Comparison of ENCODE assay signal across 22 mouse cellular contexts in genomic region chr10:41962725-41963124, GRCm38 (mm10). TPM values are rescaled to one million over a fixed set of nuclear protein-coding genes. Genes with fewer than 3 reads are reported as not detected.
DNase-seq lines count a peak whose midpoint lies in the region; ATAC-seq and TF ChIP-seq lines count a peak whose summit lies in the region.
"Had no signal": no experiment of that assay in that cellular context is flagged by ENCODE, and none has a peak within 500 bp of the region (broad histone marks: within the 10 kb centered on the region; RNA-seq: fewer than 3 reads in every experiment).

No protein-coding gene starts in this region.

- peaks cover 3% of the 10 kb centered on the region; the same call in 1 of the 2 replicates for H3K4me1 ChIP-seq in hindbrain, embryonic 12.5 days
- no peaks in the 10 kb centered on the region for H3K4me1 ChIP-seq in hindbrain, embryonic 16.5 days (ENCODE audit: control insufficient read depth, insufficient read depth, low read depth, low read length)
- H3K4me1 ChIP-seq in neural tube, embryonic 12.5 days, result peaks cover 3% of the 10 kb centered on the region; the same call in 1 of the 2 replicates
- peaks cover 3% of the 10 kb centered on the region for H3K4me1 ChIP-seq in forebrain, embryonic 16.5 days (replicated peaks; ENCODE audit: control insufficient read depth, insufficient read depth, low read length)
- H3K4me1 ChIP-seq: heart, embryonic 10.5 days had no signal

- H3K4me3 ChIP-seq in hindbrain, embryonic 12.5 days, result no peak overlapping the region
- no peak overlapping the region for H3K4me3 ChIP-seq in hindbrain, embryonic 16.5 days (ENCODE audit: low read length)
- no peak overlapping the region for H3K4me3 ChIP-seq in neural tube, embryonic 12.5 days
- H3K4me3 ChIP-seq in forebrain, embryonic 16.5 days (replicated peaks; ENCODE audit: low read length), result no peak overlapping the region
- H3K4me3 ChIP-seq: embryonic facial prominence, embryonic 12.5 days; heart, embryonic 10.5 days; megakaryocyte, embryonic 14.5 days had no signal

- 53% methylated on average over 4 of the region's 4 CpGs for WGBS in hindbrain, embryonic 12.5 days
- whole genome bisulfite sequencing in hindbrain, embryonic 16.5 days, result 32% methylated on average over 4 of the region's 4 CpGs
- 49% methylated on average over 4 of the region's 4 CpGs for WGBS in neural tube, embryonic 12.5 days
- WGBS in forebrain, embryonic 16.5 days, result 42% methylated on average over 4 of the region's 4 CpGs

- H3K9ac ChIP-seq in hindbrain, embryonic 12.5 days, result no peak overlapping the region
- no peak overlapping the region for H3K9ac ChIP-seq in hindbrain, embryonic 16.5 days (ENCODE audit: low read depth, low read length)
- no peak overlapping the region for H3K9ac ChIP-seq in neural tube, embryonic 12.5 days
- H3K9ac ChIP-seq in forebrain, embryonic 16.5 days (replicated peaks; ENCODE audit: low read depth, low read length), result no peak overlapping the region
- H3K9ac ChIP-seq: embryonic facial prominence, embryonic 12.5 days had no signal

- no peak overlapping the region for H3K27ac ChIP-seq in hindbrain, embryonic 12.5 days
- no peak overlapping the region for H3K27ac ChIP-seq in hindbrain, embryonic 16.5 days (ENCODE audit: low read depth, low read length)
- H3K27ac ChIP-seq in neural tube, embryonic 12.5 days, result no peak overlapping the region
- no peak overlapping the region for H3K27ac ChIP-seq in forebrain, embryonic 16.5 days (ENCODE audit: low read length)
- H3K27ac ChIP-seq: embryonic facial prominence, embryonic 12.5 days; heart, embryonic 10.5 days; stomach, postnatal 0 days had no signal

- H3K27me3 ChIP-seq in hindbrain, embryonic 12.5 days, result no peaks in the 10 kb centered on the region
- H3K27me3 ChIP-seq in hindbrain, embryonic 16.5 days (replicated peaks; ENCODE audit: control insufficient read depth, insufficient read depth, low read length), result no peaks in the 10 kb centered on the region
- no peaks in the 10 kb centered on the region for H3K27me3 ChIP-seq in neural tube, embryonic 12.5 days (replicated peaks)
- H3K27me3 ChIP-seq in forebrain, embryonic 16.5 days (replicated peaks; ENCODE audit: control insufficient read depth, insufficient read depth, low read length), result no peaks in the 10 kb centered on the region
- H3K27me3 ChIP-seq: embryonic facial prominence, embryonic 12.5 days had no signal

- no peaks in the 10 kb centered on the region for H3K36me3 ChIP-seq in hindbrain, embryonic 12.5 days
- no peaks in the 10 kb centered on the region for H3K36me3 ChIP-seq in hindbrain, embryonic 16.5 days (ENCODE audit: control insufficient read depth, insufficient read depth, low read length)
- H3K36me3 ChIP-seq in neural tube, embryonic 12.5 days, result no peaks in the 10 kb centered on the region
- H3K36me3 ChIP-seq in forebrain, embryonic 16.5 days (ENCODE audit: control insufficient read depth, insufficient read depth), result no peaks in the 10 kb centered on the region
- H3K36me3 ChIP-seq: embryonic facial prominence, embryonic 12.5 days; heart, embryonic 10.5 days had no signal

- peaks cover 3% of the 10 kb centered on the region; the same call in 1 of the 2 replicates for H3K9me3 ChIP-seq in hindbrain, embryonic 12.5 days (replicated peaks)
- 0 out of 2 replicates have a peak, but pooled peaks cover 2% of the 10 kb centered on the region for H3K9me3 ChIP-seq in hindbrain, embryonic 16.5 days (ENCODE audit: control insufficient read depth, low read length)
- no peaks in the 10 kb centered on the region for H3K9me3 ChIP-seq in neural tube, embryonic 12.5 days
- H3K9me3 ChIP-seq in forebrain, embryonic 16.5 days (ENCODE audit: control insufficient read depth, low read length), result no peaks in the 10 kb centered on the region
- H3K9me3 ChIP-seq: embryonic facial prominence, embryonic 12.5 days; heart, embryonic 10.5 days; megakaryocyte, embryonic 14.5 days had no signal

- peak; percentile 36 for DNase-seq in brain, embryonic 14.5 days (ENCODE audit: low read depth)
- peak; percentile 81 for DNase-seq in spleen, postnatal 36 days (ENCODE audit: low spot score in 2 of 2)
- DNase-seq: adrenal gland, postnatal 36 days; cerebellum, postnatal 10 days; gastrocnemius, postnatal 14 days; heart, postnatal 36 days; kidney, adult 11 months; kidney, postnatal 10 days; layer of hippocampus, adult 9-11 months; liver; lung, adult 18-20 months; thymus, postnatal 36 days had no signal

- TF ChIP-seq CTCF in brain, embryonic 14.5 days (IDR thresholded peaks at IDR 0.05; ENCODE audit: borderline replicate concordance, extremely low read depth, insufficient read depth, insufficient read length), result no peak

- H3K4me2 ChIP-seq in hindbrain, embryonic 12.5 days (replicated peaks), result no peak overlapping the region
- no peak overlapping the region for H3K4me2 ChIP-seq in hindbrain, embryonic 16.5 days (ENCODE audit: low read length)
- no peak overlapping the region for H3K4me2 ChIP-seq in neural tube, embryonic 12.5 days (replicated peaks)
- no peak overlapping the region for H3K4me2 ChIP-seq in forebrain, embryonic 16.5 days (ENCODE audit: low read length)
- H3K4me2 ChIP-seq: embryonic facial prominence, embryonic 12.5 days had no signal

- TF ChIP-seq POLR2A in brain, embryonic 14.5 days (IDR thresholded peaks at IDR 0.05; ENCODE audit: borderline replicate concordance, extremely low read depth, insufficient read depth, insufficient read length, poor library complexity, severe bottlenecking), result no peak

- ATAC-seq in hindbrain, embryonic 12.5 days (ENCODE audit: low FRiP score), result peak; percentile 72
- no peak; the same call in 1 of the 2 replicates for ATAC-seq in hindbrain, embryonic 16.5 days
- peak; percentile 21; the same call in 1 of the 2 replicates for ATAC-seq in neural tube, embryonic 12.5 days (ENCODE audit: low FRiP score, low read depth)
- ATAC-seq in monocyte, adult 5-6 weeks (replicated peaks; ENCODE audit: insufficient number of reproducible peaks, low FRiP score, low TSS enrichment, poor library complexity, severe bottlenecking), result no peak
- ATAC-seq in forebrain, embryonic 16.5 days, result no peak
- ATAC-seq: activated CD4-positive, CD25-positive, alpha-beta regulatory T cell, adult 4 months had no signal

RNA-seq across cellular contexts. Expression of gene Armc2, which starts 55.5 kb away (rescaled TPM):
- polyA plus RNA-seq in hindbrain, embryonic 12.5 days (2016; fragmentation: Nextera tagmentation; extraction: Ambion mirVana), result 4.7 and 4.8 TPM in 2 replicates
- polyA plus RNA-seq in hindbrain, embryonic 16.5 days (2015; fragmentation: Nextera tagmentation; extraction: Ambion mirVana), result 12.7 TPM in 2 replicates
- 7.8 and 10.2 TPM in 2 replicates for polyA plus RNA-seq in brain, embryonic 14.5 days (2012; rRNA removed)
- polyA plus RNA-seq in neural tube, embryonic 12.5 days (2016; fragmentation: Nextera tagmentation; extraction: Ambion mirVana), result 1.9 and 3.1 TPM in 2 replicates
- total RNA-seq in monocyte, adult 5-6 weeks (2017), result 1.3 to 4.9 TPM in 2 of 3 replicates, not detected in the other
- 8.2 and 10.1 TPM in 2 replicates for polyA plus RNA-seq in forebrain, embryonic 16.5 days (2015; fragmentation: Nextera tagmentation; extraction: Ambion mirVana)

Comparison
In these comparisons a context has a peak if more than half of its experiments do, and no peak if none do; other contexts are left out.
1. ATAC-seq: peak in hindbrain, embryonic 12.5 days (single experiment) and neural tube, embryonic 12.5 days (single experiment); none in hindbrain, embryonic 16.5 days (single experiment), monocyte, adult 5-6 weeks (single experiment) and forebrain, embryonic 16.5 days (single experiment).